Mouse (Mus musculus): ENCODE data around the gene Slc5a10. TPM values are rescaled to one million over a fixed set of nuclear protein-coding genes. Genes with fewer than 3 reads are reported as not detected.
A peak's percentile ranks its signal among the peaks of the same experiment; 100 is the strongest.
"Not testable (repeated sequence)": the region's sequence is repeated elsewhere in the genome, so short reads cannot be mapped to it uniquely, and the experiment has no call there.

The Slc5a10 gene
- polyA plus RNA-seq, 1 experiment from 2014 or later = not detected

- 67% methylated on average over 11 of the region's 11 CpGs for WGBS
- Histone ChIP-seq H3K4me2 (ENCODE audit: low read length) (no peak overlapping the region), H3K36me3 (ENCODE audit: control insufficient read depth, insufficient read depth, low read length) (no peaks in the 10 kb centered on the region), H3K9me3 (replicated peaks; ENCODE audit: control insufficient read depth, low read length) (no peaks in the 10 kb centered on the region), H3K4me3 (ENCODE audit: low read depth, low read length) (no peak overlapping the region), H3K4me1 (ENCODE audit: control insufficient read depth, insufficient read depth, low read length) (no peaks in the 10 kb centered on the region), H3K9ac (ENCODE audit: low read length) (no peak overlapping the region), H3K27me3 (replicated peaks; ENCODE audit: control insufficient read depth, insufficient read depth, low read length) (no peaks in the 10 kb centered on the region), H3K27ac (ENCODE audit: low read depth, low read length) (no peak overlapping the region)
- DNase-seq (ENCODE audit: low spot score) (peak; percentile 31), ATAC-seq (no peak)
Measured at GRCm38 (mm10) chr11:61644576-61645326, 75.9 kb downstream of the Slc5a10 start.

- WGBS = 74% methylated on average over 5 of the region's 5 CpGs
- no peak for ATAC-seq
- H3K9ac ChIP-seq (ENCODE audit: low read length) = no peak overlapping the region
Measured at GRCm38 (mm10) chr11:61643184-61643961, 77.3 kb downstream of the Slc5a10 start.

GRCm38 (mm10) chr11:61642106-61642505 is 78.5 kb downstream of the Slc5a10 start:
- ATAC-seq (no peak), DNase-seq (ENCODE audit: low spot score) (no peak)
- Histone ChIP-seq H3K4me1 (ENCODE audit: control insufficient read depth, insufficient read depth, low read length) (no peaks in the 10 kb centered on the region), H3K4me3 (ENCODE audit: low read depth, low read length) (no peak overlapping the region), H3K27me3 (replicated peaks; ENCODE audit: control insufficient read depth, insufficient read depth, low read length) (no peaks in the 10 kb centered on the region), H3K9me3 (replicated peaks; ENCODE audit: control insufficient read depth, low read length) (no peaks in the 10 kb centered on the region), H3K27ac (ENCODE audit: low read depth, low read length) (no peak overlapping the region), H3K9ac (ENCODE audit: low read length) (no peak overlapping the region), H3K4me2 (ENCODE audit: low read length) (no peak overlapping the region), H3K36me3 (ENCODE audit: control insufficient read depth, insufficient read depth, low read length) (no peaks in the 10 kb centered on the region)
- WGBS = 86% methylated on average over 7 of the region's 7 CpGs

More at GRCm38 (mm10) chr11:61643184-61643961, 77.3 kb downstream of the Slc5a10 start:
- DNase-seq (ENCODE audit: low spot score) = no peak
- Histone ChIP-seq H3K4me1 (ENCODE audit: control insufficient read depth, insufficient read depth, low read length) (no peaks in the 10 kb centered on the region), H3K4me2 (ENCODE audit: low read length) (no peak overlapping the region), H3K36me3 (ENCODE audit: control insufficient read depth, insufficient read depth, low read length) (no peaks in the 10 kb centered on the region), H3K27me3 (replicated peaks; ENCODE audit: control insufficient read depth, insufficient read depth, low read length) (no peaks in the 10 kb centered on the region), H3K4me3 (ENCODE audit: low read depth, low read length) (no peak overlapping the region), H3K9me3 (replicated peaks; ENCODE audit: control insufficient read depth, low read length) (no peaks in the 10 kb centered on the region), H3K27ac (ENCODE audit: low read depth, low read length) (no peak overlapping the region)

- not testable (repeated sequence) for ATAC-seq; H3K4me3 ChIP-seq (ENCODE audit: low read depth, low read length); H3K27ac ChIP-seq (ENCODE audit: low read depth, low read length); H3K27me3 ChIP-seq (replicated peaks; ENCODE audit: control insufficient read depth, insufficient read depth, low read length); H3K9me3 ChIP-seq (replicated peaks; ENCODE audit: control insufficient read depth, low read length); H3K9ac ChIP-seq (ENCODE audit: low read length); H3K36me3 ChIP-seq (ENCODE audit: control insufficient read depth, insufficient read depth, low read length); H3K4me1 ChIP-seq (ENCODE audit: control insufficient read depth, insufficient read depth, low read length); H3K4me2 ChIP-seq (ENCODE audit: low read length); DNase-seq (ENCODE audit: low spot score)
- WGBS = 66% methylated on average over 9 of the region's 9 CpGs
Measured at GRCm38 (mm10) chr11:61640585-61640984, 80.0 kb downstream of the Slc5a10 start.

GRCm38 (mm10) chr11:61639601-61640177 is 80.9 kb downstream of the Slc5a10 start:
- Histone ChIP-seq H3K4me2 (ENCODE audit: low read length) (no peak overlapping the region), H3K4me3 (ENCODE audit: low read depth, low read length) (no peak overlapping the region), H3K36me3 (ENCODE audit: control insufficient read depth, insufficient read depth, low read length) (no peaks in the 10 kb centered on the region), H3K9ac (ENCODE audit: low read length) (no peak overlapping the region), H3K9me3 (replicated peaks; ENCODE audit: control insufficient read depth, low read length) (no peaks in the 10 kb centered on the region), H3K4me1 (ENCODE audit: control insufficient read depth, insufficient read depth, low read length) (no peaks in the 10 kb centered on the region), H3K27ac (ENCODE audit: low read depth, low read length) (no peak overlapping the region), H3K27me3 (replicated peaks; ENCODE audit: control insufficient read depth, insufficient read depth, low read length) (no peaks in the 10 kb centered on the region)
- no peak for DNase-seq (ENCODE audit: low spot score)
- WGBS = 92% methylated on average over 6 of the region's 6 CpGs
- ATAC-seq = no peak

GRCm38 (mm10) chr11:61638764-61639536 is 81.7 kb downstream of the Slc5a10 start:
- Histone ChIP-seq H3K4me1 (ENCODE audit: control insufficient read depth, insufficient read depth, low read length) (no peaks in the 10 kb centered on the region), H3K9ac (ENCODE audit: low read length) (no peak overlapping the region), H3K27me3 (replicated peaks; ENCODE audit: control insufficient read depth, insufficient read depth, low read length) (no peaks in the 10 kb centered on the region), H3K4me3 (ENCODE audit: low read depth, low read length) (no peak overlapping the region), H3K36me3 (ENCODE audit: control insufficient read depth, insufficient read depth, low read length) (no peaks in the 10 kb centered on the region), H3K9me3 (replicated peaks; ENCODE audit: control insufficient read depth, low read length) (no peaks in the 10 kb centered on the region), H3K27ac (ENCODE audit: low read depth, low read length) (no peak overlapping the region), H3K4me2 (ENCODE audit: low read length) (no peak overlapping the region)
- DNase-seq (ENCODE audit: low spot score) = no peak
- WGBS = 78% methylated on average over 12 of the region's 12 CpGs
- no peak for ATAC-seq

GRCm38 (mm10) chr11:61637856-61638255 is 82.8 kb downstream of the Slc5a10 start:
- WGBS = 87% methylated on average over 3 of the region's 3 CpGs
- no peaks in the 10 kb centered on the region for H3K9me3 ChIP-seq (replicated peaks; ENCODE audit: control insufficient read depth, low read length)
- no peak for ATAC-seq
- no peak overlapping the region for H3K4me2 ChIP-seq (ENCODE audit: low read length)
- H3K36me3 ChIP-seq (ENCODE audit: control insufficient read depth, insufficient read depth, low read length) = no peaks in the 10 kb centered on the region
- H3K9ac ChIP-seq (ENCODE audit: low read length) = no peak overlapping the region
- no peak overlapping the region for H3K4me3 ChIP-seq (ENCODE audit: low read depth, low read length)
- no peaks in the 10 kb centered on the region for H3K4me1 ChIP-seq (ENCODE audit: control insufficient read depth, insufficient read depth, low read length)
- H3K27ac ChIP-seq (ENCODE audit: low read depth, low read length) = no peak overlapping the region
- H3K27me3 ChIP-seq (replicated peaks; ENCODE audit: control insufficient read depth, insufficient read depth, low read length) = no peaks in the 10 kb centered on the region
- no peak for DNase-seq (ENCODE audit: low spot score)

GRCm38 (mm10) chr11:61637413-61637812 is 83.2 kb downstream of the Slc5a10 start:
- DNase-seq (ENCODE audit: low spot score) (no peak), ATAC-seq (no peak)
- 50% methylated on average over 1 of the region's 1 CpGs for WGBS
- Histone ChIP-seq H3K4me3 (ENCODE audit: low read depth, low read length) (no peak overlapping the region), H3K4me1 (ENCODE audit: control insufficient read depth, insufficient read depth, low read length) (no peaks in the 10 kb centered on the region), H3K9me3 (replicated peaks; ENCODE audit: control insufficient read depth, low read length) (no peaks in the 10 kb centered on the region), H3K4me2 (ENCODE audit: low read length) (no peak overlapping the region), H3K9ac (ENCODE audit: low read length) (no peak overlapping the region), H3K27me3 (replicated peaks; ENCODE audit: control insufficient read depth, insufficient read depth, low read length) (no peaks in the 10 kb centered on the region), H3K27ac (ENCODE audit: low read depth, low read length) (no peak overlapping the region), H3K36me3 (ENCODE audit: control insufficient read depth, insufficient read depth, low read length) (no peaks in the 10 kb centered on the region)
